ENCODE assay signal across 7 mouse cellular contexts in genomic region chr6:86157253-86158234, GRCm38 (mm10). TPM values are rescaled to one million over a fixed set of nuclear protein-coding genes. Genes with fewer than 3 reads are reported as not detected.
DNase-seq lines count a peak whose midpoint lies in the region.

No protein-coding gene starts in this region.

- intact Hi-C loops in left cerebral cortex, postnatal 4 days (cut with DNase I) = no loop called here
- intact Hi-C loops in left cerebral cortex, postnatal 25 days (cut with DNase I) = no loop called here

- DNase-seq in left cerebral cortex, postnatal 4 days = peak; percentile 85
- DNase-seq in left cerebral cortex, postnatal 25 days (ENCODE audit: low spot score in 2 of 2) = no peak
- DNase-seq in ZHBTc4 (ENCODE audit: low read depth, low spot score) (peak; percentile 70), liver (no peak)
- peak; percentile 65 for DNase-seq in heart, postnatal 4 days
- DNase-seq in lung, postnatal 25 days (ENCODE audit: low spot score) = peak; percentile 50
- no peak for DNase-seq in embryo, embryonic 9.5 days (ENCODE audit: extremely low spot score)

RNA-seq across cellular contexts. Expression of gene Tgfa, which starts 37.5 kb away (rescaled TPM):
- total RNA-seq in left cerebral cortex, postnatal 4 days (2021) = 10 to 100 TPM; 28.6 TPM
- total RNA-seq in left cerebral cortex, postnatal 25 days (2021) = 10 to 100 TPM; 13.8 to 22.5 TPM
- 1 to 10 TPM; 3.5 to 4.6 TPM for total RNA-seq in heart, postnatal 4 days (2021)

Comparison
In these comparisons a context has a peak if more than half of its experiments do, and no peak if none do; other contexts are left out.
1. DNase-seq: peak in left cerebral cortex, postnatal 4 days (single experiment), ZHBTc4 (single experiment), heart, postnatal 4 days (single experiment) and lung, postnatal 25 days (single experiment); none in left cerebral cortex, postnatal 25 days (0 of 2), embryo, embryonic 9.5 days (single experiment) and liver (single experiment).